Mouse (Mus musculus) midbrain, postnatal 0 days (tissue): ENCODE data around the gene Eed. TPM values are rescaled to one million over a fixed set of nuclear protein-coding genes. Genes with fewer than 3 reads are reported as not detected.

Source experiments
- ATAC-seq: fragments of 200-750 bp; cut with Nextera tagmentation; 2 replicates; pipeline ENCODE4 v1.8.0; 2017; ENCODE audit warnings: moderate number of reproducible peaks, mild to moderate bottlenecking, moderate TSS enrichment, moderate library complexity; ENCODE audit not compliant: low FRiP score
- DNase-seq: peaks from one replicate; pipeline ENCODE4 v3.0.0-alpha.2; 2015; ENCODE audit warnings: low spot score
- H3K27ac ChIP-seq: fragments of 300-500 bp; sonication (generic); 2 replicates; pipeline ENCODE4 v1.5.1; 2014; ENCODE audit warnings: low read depth, mild to moderate bottlenecking, low read length, mixed read lengths
- H3K27me3 ChIP-seq: fragments of 300-500 bp; sonication (generic); 2 replicates; pipeline ENCODE4 v1.6.1; 2014; ENCODE audit warnings: low read length, control low read depth, mixed read lengths; ENCODE audit not compliant: insufficient read depth
- H3K36me3 ChIP-seq: fragments of 300-500 bp; sonication (generic); 2 replicates; pipeline ENCODE4 v1.6.1; 2014; ENCODE audit warnings: low read length, control low read depth, mixed read lengths; ENCODE audit not compliant: insufficient read depth
- H3K4me1 ChIP-seq: fragments of 300-500 bp; sonication (generic); 2 replicates; pipeline ENCODE4 v1.6.1; 2014; ENCODE audit warnings: mild to moderate bottlenecking, control low read depth, antibody characterized with exemption, low read length, mixed read lengths; ENCODE audit not compliant: insufficient read depth
- H3K4me2 ChIP-seq: fragments of 300-500 bp; sonication (generic); 2 replicates; pipeline ENCODE4 v1.6.1; 2014; ENCODE audit warnings: low read depth, mild to moderate bottlenecking, low read length, mixed read lengths; ENCODE audit not compliant: poor library complexity, severe bottlenecking
- H3K4me3 ChIP-seq: fragments of 300-500 bp; sonication (generic); 2 replicates; pipeline ENCODE4 v1.5.1; 2014; ENCODE audit warnings: low read depth, mild to moderate bottlenecking, low read length, moderate library complexity
- H3K9ac ChIP-seq: fragments of 300-500 bp; sonication (generic); replicated peaks from 2 replicates; pipeline ENCODE4 v1.6.1; 2014; ENCODE audit warnings: mild to moderate bottlenecking, low read length, moderate library complexity, mixed read lengths; ENCODE audit not compliant: poor library complexity, severe bottlenecking
- H3K9me3 ChIP-seq: fragments of 300-500 bp; sonication (generic); 2 replicates; pipeline ENCODE4 v1.6.1; 2016; ENCODE audit warnings: low read length, control low read depth
- CTCF ChIP-seq: IDR thresholded peaks from 2 replicates; pipeline ENCODE4 v1.5.1; 2016; ENCODE audit warnings: antibody characterized with exemption, mild to moderate bottlenecking
- WGBS: fragments of 180-500 bp; shearing (Covaris S2); extraction: QIAGEN DNeasy Blood & Tissue Kit; methylation state at CpG from one replicate; pipeline ENCODE4 v1.1.7; 2014; 5-methylcytosine and 5-hydroxymethylcytosine counted together
- polyA plus RNA-seq: library from polyadenylated mRNA; unstranded; fragments of >200 nt; fragmentation: Nextera tagmentation; extraction: Ambion mirVana; gene quantifications from 2 replicates; pipeline ENCODE4 v1.2.1, GENCODE M21; 2015
- total RNA-seq: library from RNA; depleted of rRNA; stranded (reverse); fragments of >200 nt; gene quantifications from 2 replicates; pipeline ENCODE4 v1.2.3, GENCODE M21; 2014

Eed gene
- total and polyA plus RNA-seq, 2 experiments from 2014 or later, result 18.0 to 29.5 TPM

DNA sequence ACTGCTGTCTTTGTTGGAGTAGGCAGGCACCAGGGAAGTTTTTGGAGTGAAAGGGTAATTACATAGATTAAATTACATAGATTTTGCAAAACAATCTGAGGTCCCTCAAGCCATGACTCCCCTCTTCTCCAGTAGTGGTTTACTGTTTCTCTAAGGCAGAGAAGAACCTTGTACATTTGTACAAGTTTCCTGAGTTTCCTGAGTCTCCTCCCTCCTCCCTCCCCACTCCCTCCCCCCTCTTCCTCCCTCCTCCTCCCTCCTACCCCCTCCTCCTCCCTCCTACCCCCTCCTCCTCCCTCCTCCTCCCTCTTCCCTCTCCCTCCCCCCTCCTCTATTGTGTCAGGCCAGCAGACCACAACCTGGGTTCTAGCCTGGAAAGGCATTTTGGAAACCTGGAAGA, 3.6 kb upstream of the Eed start:
- no peak overlapping the region for H3K9ac ChIP-seq
- H3K27me3 ChIP-seq, result no peaks in the 10 kb centered on the region
- H3K9me3 ChIP-seq, result no peaks in the 10 kb centered on the region
- no peaks in the 10 kb centered on the region for H3K36me3 ChIP-seq
- H3K27ac ChIP-seq, result no peak overlapping the region
- TF ChIP-seq CTCF, result no peak
- DNase-seq (no peak), ATAC-seq (no peak)
- H3K4me3 ChIP-seq, result no peak overlapping the region
- no peaks in the 10 kb centered on the region for H3K4me1 ChIP-seq
- no peak overlapping the region for H3K4me2 ChIP-seq

- Histone ChIP-seq H3K27ac (no peak overlapping the region), H3K4me3 (no peak overlapping the region), H3K9me3 (no peaks in the 10 kb centered on the region), H3K4me2 (no peak overlapping the region), H3K27me3 (no peaks in the 10 kb centered on the region), H3K36me3 (no peaks in the 10 kb centered on the region), H3K9ac (no peak overlapping the region), H3K4me1 (0 out of 2 replicates have a peak, but pooled peaks cover 3% of the 10 kb centered on the region)
- ATAC-seq (no peak), DNase-seq (peak; percentile 5)
- no peak for TF ChIP-seq CTCF
- WGBS, result 91% methylated on average over 2 of the region's 2 CpGs
These were observed 2.7 kb upstream of the Eed start for GRCm38 (mm10) chr7:89983441-89983840.

GRCm38 (mm10) chr7:89981557-89981956, 774 bp upstream of the Eed start:
- Histone ChIP-seq H3K4me2 (peak overlapping the region; percentile 92), H3K27ac (peak overlapping the region; percentile 100), H3K9me3 (no peaks in the 10 kb centered on the region), H3K4me1 (0 out of 2 replicates have a peak, but pooled peaks cover 3% of the 10 kb centered on the region), H3K27me3 (no peaks in the 10 kb centered on the region), H3K9ac (peak overlapping the region; percentile 84), H3K36me3 (no peaks in the 10 kb centered on the region), H3K4me3 (peak overlapping the region; percentile 86)
- peak; percentile 38; the same call in 1 of the 2 replicates for ATAC-seq
- WGBS, result 14% methylated on average over 10 of the region's 10 CpGs
- no peak for TF ChIP-seq CTCF
- no peak for DNase-seq

DNA sequence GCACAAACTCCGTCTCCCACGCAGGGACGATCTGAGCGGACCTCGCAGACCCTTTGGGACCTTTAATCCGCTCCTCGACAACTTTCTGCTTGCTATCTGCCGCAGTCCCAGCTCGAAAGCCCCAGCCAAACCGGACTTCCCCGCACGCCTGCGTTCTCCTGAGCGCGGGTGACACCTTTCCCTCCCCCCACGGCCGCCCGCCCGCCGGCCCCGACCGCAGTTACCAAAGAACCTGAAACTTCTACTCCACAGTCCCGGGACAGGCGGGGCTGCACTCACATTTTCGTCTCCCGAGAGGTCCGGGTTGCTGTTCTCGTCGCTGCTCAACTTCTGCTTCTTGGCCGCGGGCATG, 674 bp downstream of the Eed start:
- H3K27me3 ChIP-seq, result no peaks in the 10 kb centered on the region
- no peaks in the 10 kb centered on the region for H3K36me3 ChIP-seq
- peak overlapping the region; percentile 92 for H3K4me2 ChIP-seq
- peak overlapping the region; percentile 100; the same call in 1 of the 2 replicates for H3K27ac ChIP-seq
- H3K9ac ChIP-seq, result peak overlapping the region; percentile 84
- ATAC-seq, result no peak; the same call in 1 of the 2 replicates
- peak overlapping the region; percentile 86 for H3K4me3 ChIP-seq
- WGBS, result 1% methylated on average over 31 of the region's 31 CpGs
- DNase-seq, result no peak
- H3K4me1 ChIP-seq, result 0 out of 2 replicates have a peak, but pooled peaks cover 3% of the 10 kb centered on the region
- no peak for TF ChIP-seq CTCF
- no peaks in the 10 kb centered on the region for H3K9me3 ChIP-seq

- DNase-seq, result no peak
- Histone ChIP-seq H3K27me3 (no peaks in the 10 kb centered on the region), H3K9ac (peak overlapping the region; percentile 84), H3K4me3 (peak overlapping the region; percentile 86), H3K4me2 (peak overlapping the region; percentile 92), H3K4me1 (0 out of 2 replicates have a peak, but pooled peaks cover 3% of the 10 kb centered on the region), H3K27ac (peak overlapping the region; percentile 100), H3K36me3 (no peaks in the 10 kb centered on the region), H3K9me3 (no peaks in the 10 kb centered on the region)
- no peak for TF ChIP-seq CTCF
- 3% methylated on average over 23 of the region's 23 CpGs for WGBS
- ATAC-seq, result no peak
These were observed 1.2 kb downstream of the Eed start for GRCm38 (mm10) chr7:89979432-89980130.

- Histone ChIP-seq H3K27ac (no peak overlapping the region), H3K9ac (no peak overlapping the region), H3K4me1 (0 out of 2 replicates have a peak, but pooled peaks cover 3% of the 10 kb centered on the region), H3K36me3 (no peaks in the 10 kb centered on the region), H3K27me3 (no peaks in the 10 kb centered on the region), H3K4me2 (no peak overlapping the region), H3K4me3 (no peak overlapping the region), H3K9me3 (no peaks in the 10 kb centered on the region)
- DNase-seq, result no peak
- ATAC-seq, result no peak
- WGBS, result 95% methylated on average over 7 of the region's 7 CpGs
- TF ChIP-seq CTCF, result no peak
These were observed 4.0 kb downstream of the Eed start for GRCm38 (mm10) chr7:89976796-89977195.
